Mouse (Mus musculus) testis, adult 2 months (tissue): ENCODE results near the gene Chka.

ENCODE experiments used
- CTCF ChIP-seq: fragments of 200-500 bp; IDR thresholded peaks from 2 replicates; pipeline ENCODE4 v1.5.1; 2012; ENCODE audit warnings: low read depth, mild to moderate bottlenecking, inconsistent platforms, low read length, moderate library complexity; ENCODE audit not compliant: control insufficient read depth, insufficient read depth, insufficient replicate concordance
- POLR2A ChIP-seq: fragments of 200-500 bp; IDR thresholded peaks from 2 replicates; pipeline ENCODE4 v1.6.1; 2012; ENCODE audit warnings: low read depth, mild to moderate bottlenecking, inconsistent platforms, low read length, moderate library complexity; ENCODE audit not compliant: control insufficient read depth

DNA sequence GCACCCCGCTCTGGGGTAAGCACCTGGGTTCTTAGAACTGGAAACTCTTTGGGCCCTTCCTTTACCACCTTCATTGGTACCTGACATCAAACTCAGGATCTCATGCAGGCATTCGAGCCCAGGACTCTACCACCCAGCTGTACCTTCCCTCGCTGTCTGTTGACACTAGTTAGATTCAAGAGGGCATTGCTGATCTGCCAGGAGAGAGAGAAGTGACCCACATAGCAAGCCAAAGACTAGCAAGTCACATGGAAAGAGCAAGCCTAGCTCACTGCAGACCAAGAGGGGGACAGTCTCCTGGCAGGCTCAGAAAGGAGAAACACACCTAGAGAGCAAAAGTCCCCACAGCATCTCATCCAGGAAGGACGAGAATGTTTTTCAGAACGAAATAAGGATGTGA, 10.9 kb upstream of the Chka start:
- TF ChIP-seq CTCF (no peak), POLR2A (no peak)
